Mouse (Mus musculus) MEL (cell line): ENCODE results near the gene Rbfox2. TPM values are rescaled to one million over a fixed set of nuclear protein-coding genes. Genes with fewer than 3 reads are reported as not detected.
A peak's percentile ranks its signal among the peaks of the same experiment; 100 is the strongest.

Experiments used
- DNase-seq: peaks from one replicate; pipeline ENCODE4 v3.0.0; 2011; ENCODE audit warnings: low read depth, low spot score
- H3K27ac ChIP-seq: 2 replicates; pipeline ENCODE4 v1.5.1; 2012; ENCODE audit warnings: low read depth, mild to moderate bottlenecking, control low read depth, low read length, moderate library complexity; ENCODE audit not compliant: control insufficient read depth
- H3K27me3 ChIP-seq, 2 experiments: fragments of 150-350 bp in 1 of 2; sonication (generic) in 1 of 2; 2 replicates each; pipeline ENCODE4 v1.6.1; 2012; ENCODE audit warnings: low read length in 2 of 2, mild to moderate bottlenecking in 2 of 2, improper control_type of control experiment in 1 of 2, moderate library complexity in 1 of 2; ENCODE audit not compliant: insufficient read depth in 2 of 2, control insufficient read depth in 1 of 2
- H3K36me3 ChIP-seq, 2 experiments: 2 replicates each; pipeline ENCODE4 v1.6.1; 2012 to 2014; ENCODE audit warnings: low read length in 2 of 2, improper control_type of control experiment in 1 of 2, inconsistent platforms in 1 of 2, mild to moderate bottlenecking in 1 of 2; ENCODE audit not compliant: insufficient read depth in 2 of 2, control insufficient read depth in 1 of 2
- H3K4me1 ChIP-seq, 2 experiments: fragments of 150-350 bp in 1 of 2; sonication (generic) in 1 of 2; 2 replicates each; pipeline ENCODE4 v1.6.1; 2012; ENCODE audit warnings: low read length in 2 of 2, improper control_type of control experiment in 1 of 2, mild to moderate bottlenecking in 1 of 2; ENCODE audit not compliant: insufficient read depth in 2 of 2, control insufficient read depth in 1 of 2
- H3K4me3 ChIP-seq, 2 experiments: fragments of 150-350 bp in 1 of 2; sonication (generic) in 1 of 2; 2 replicates each; pipeline ENCODE4 v1.5.1; 2012; ENCODE audit warnings: low read depth in 2 of 2, low read length in 2 of 2, mild to moderate bottlenecking in 2 of 2, moderate library complexity in 2 of 2, control low read depth in 1 of 2, improper control_type of control experiment in 1 of 2; ENCODE audit not compliant: control insufficient read depth in 1 of 2, insufficient read depth in 1 of 2
- H3K79me2 ChIP-seq: 2 replicates; pipeline ENCODE4 v1.6.1; 2012; ENCODE audit warnings: mild to moderate bottlenecking, low read length, moderate library complexity; ENCODE audit not compliant: control insufficient read depth, poor library complexity, insufficient read depth
- H3K9ac ChIP-seq: 2 replicates; pipeline ENCODE4 v1.6.1; 2012; ENCODE audit warnings: low read depth, mild to moderate bottlenecking, control low read depth, low read length, moderate library complexity; ENCODE audit not compliant: control insufficient read depth, poor library complexity, severe bottlenecking
- H3K9me3 ChIP-seq: fragments of 150-350 bp; sonication (generic); replicated peaks from 2 replicates; pipeline ENCODE4 v1.6.1; 2012; ENCODE audit warnings: mild to moderate bottlenecking, low read length, improper control_type of control experiment, moderate library complexity; ENCODE audit not compliant: insufficient read depth
- BHLHE40 ChIP-seq: IDR thresholded peaks from 2 replicates; pipeline ENCODE4 v1.6.1; 2012; ENCODE audit warnings: low read depth, mild to moderate bottlenecking, inconsistent platforms, low read length, improper control_type of control experiment, borderline replicate concordance
- CHD2 ChIP-seq: IDR thresholded peaks from 2 replicates; pipeline ENCODE4 v1.6.1; 2011; ENCODE audit warnings: low read length, improper control_type of control experiment
- CTCF ChIP-seq, 3 experiments: IDR thresholded peaks in 2 of 3; conservative IDR thresholded peaks in 1 of 3; 2 replicates each; pipeline ENCODE4 v1.5.1; 2011 to 2012; ENCODE audit warnings: low read length in 3 of 3, low read depth in 2 of 3, mild to moderate bottlenecking in 2 of 3, improper control_type of control experiment in 1 of 3, inconsistent platforms in 1 of 3, mixed read lengths in 1 of 3, moderate library complexity in 1 of 3; ENCODE audit not compliant: control insufficient read depth in 1 of 3, insufficient read depth in 1 of 3, poor library complexity in 1 of 3, severe bottlenecking in 1 of 3
- ELF1 ChIP-seq: IDR thresholded peaks from 2 replicates; pipeline ENCODE4 v1.6.1; 2014; ENCODE audit warnings: low read depth, mild to moderate bottlenecking, inconsistent platforms, low read length, improper control_type of control experiment, moderate library complexity
- EP300 ChIP-seq, 2 experiments: IDR thresholded peaks; 2 replicates each; pipeline ENCODE4 v1.6.1; 2011; ENCODE audit warnings: improper control_type of control experiment in 2 of 2, low read length in 2 of 2, low read depth in 1 of 2, mild to moderate bottlenecking in 1 of 2
- ETS1 ChIP-seq: IDR thresholded peaks from 2 replicates; pipeline ENCODE4 v1.6.1; 2012; ENCODE audit warnings: low read depth, mild to moderate bottlenecking, inconsistent platforms, low read length, improper control_type of control experiment, moderate library complexity
- GATA1 ChIP-seq: IDR thresholded peaks from 2 replicates; pipeline ENCODE4 v1.6.1; 2011; ENCODE audit warnings: low read depth, low read length, improper control_type of control experiment
- JUND ChIP-seq: IDR thresholded peaks from 2 replicates; pipeline ENCODE4 v1.6.1; 2011; ENCODE audit warnings: low read depth, mild to moderate bottlenecking, improper control_type of control experiment, low read length
- KAT2A ChIP-seq: conservative IDR thresholded peaks from 2 replicates; pipeline ENCODE4 v1.6.1; 2012; ENCODE audit warnings: low read depth, low read length, improper control_type of control experiment, inconsistent platforms
- MAFK ChIP-seq: IDR thresholded peaks from 2 replicates; pipeline ENCODE4 v1.6.1; 2011; ENCODE audit warnings: low read depth, mild to moderate bottlenecking, low read length, improper control_type of control experiment, borderline replicate concordance
- MAZ ChIP-seq: IDR thresholded peaks from 2 replicates; pipeline ENCODE4 v1.6.1; 2012; ENCODE audit warnings: low read depth, mild to moderate bottlenecking, inconsistent platforms, low read length, improper control_type of control experiment
- MEF2A ChIP-seq: IDR thresholded peaks from 2 replicates; pipeline ENCODE4 v1.6.1; 2014; ENCODE audit warnings: low read depth, mild to moderate bottlenecking, inconsistent platforms, low read length, improper control_type of control experiment; ENCODE audit not compliant: poor library complexity, insufficient replicate concordance, severe bottlenecking; ENCODE audit errors: extremely low read depth
- MXI1 ChIP-seq: IDR thresholded peaks from 2 replicates; pipeline ENCODE4 v1.6.1; 2011; ENCODE audit warnings: mild to moderate bottlenecking, low read depth, low read length, improper control_type of control experiment
- MYB ChIP-seq: IDR thresholded peaks from 2 replicates; pipeline ENCODE4 v1.6.1; 2011; ENCODE audit warnings: mild to moderate bottlenecking, low read depth, low read length, improper control_type of control experiment
- NELFE ChIP-seq: IDR thresholded peaks from 2 replicates; pipeline ENCODE4 v1.6.1; 2011; ENCODE audit warnings: low read depth, low read length, improper control_type of control experiment
- NRF1 ChIP-seq: IDR thresholded peaks from 2 replicates; pipeline ENCODE4 v1.6.1; 2014; ENCODE audit warnings: low read depth, mild to moderate bottlenecking, inconsistent platforms, low read length, improper control_type of control experiment, moderate library complexity; ENCODE audit not compliant: poor library complexity, insufficient read depth, severe bottlenecking
- POLR2A ChIP-seq, 2 experiments: IDR thresholded peaks; 2 replicates each; pipeline ENCODE4 v1.6.1; 2011 to 2012; ENCODE audit warnings: low read length in 2 of 2, mild to moderate bottlenecking in 2 of 2, control low read depth in 1 of 2, improper control_type of control experiment in 1 of 2, low read depth in 1 of 2, moderate library complexity in 1 of 2; ENCODE audit not compliant: control insufficient read depth in 1 of 2, insufficient read depth in 1 of 2, poor library complexity in 1 of 2
- POLR2AphosphoS2 ChIP-seq: IDR thresholded peaks from 2 replicates; pipeline ENCODE4 v1.6.1; 2011; ENCODE audit warnings: low read length, improper control_type of control experiment
- POLR2AphosphoS5 ChIP-seq: IDR thresholded peaks from 2 replicates; pipeline ENCODE4 v1.6.1; 2012; ENCODE audit warnings: low read depth, borderline replicate concordance, mild to moderate bottlenecking, inconsistent platforms, low read length, moderate library complexity, mixed read lengths
- RCOR1 ChIP-seq: IDR thresholded peaks from 2 replicates; pipeline ENCODE4 v1.6.1; 2012; ENCODE audit warnings: low read depth, mild to moderate bottlenecking, inconsistent platforms, low read length, improper control_type of control experiment
- SIN3A ChIP-seq: IDR thresholded peaks from 2 replicates; pipeline ENCODE4 v1.6.1; 2012; ENCODE audit warnings: low read length, improper control_type of control experiment, inconsistent platforms
- SMC3 ChIP-seq: IDR thresholded peaks from 2 replicates; pipeline ENCODE4 v1.6.1; 2011; ENCODE audit warnings: low read depth, low read length, improper control_type of control experiment
- TBP ChIP-seq: IDR thresholded peaks from 2 replicates; pipeline ENCODE4 v1.8.0; 2011; ENCODE audit warnings: low read depth, low read length, improper control_type of control experiment
- TCF12 ChIP-seq: IDR thresholded peaks from 2 replicates; pipeline ENCODE4 v1.6.1; 2014; ENCODE audit warnings: low read depth, mild to moderate bottlenecking, inconsistent platforms, low read length, improper control_type of control experiment, moderate library complexity
- UBTF ChIP-seq: IDR thresholded peaks from 2 replicates; pipeline ENCODE4 v1.6.1; 2012; ENCODE audit warnings: low read depth, mild to moderate bottlenecking, inconsistent platforms, low read length, improper control_type of control experiment, moderate library complexity, borderline replicate concordance; ENCODE audit not compliant: insufficient read depth
- USF1 ChIP-seq: IDR thresholded peaks from 2 replicates; pipeline ENCODE4 v1.6.1; 2014; ENCODE audit warnings: low read depth, mild to moderate bottlenecking, inconsistent platforms, low read length, improper control_type of control experiment, moderate library complexity
- USF2 ChIP-seq, 2 experiments: IDR thresholded peaks; 2 replicates each; pipeline ENCODE4 v1.6.1; 2011 to 2012; ENCODE audit warnings: improper control_type of control experiment in 2 of 2, low read length in 2 of 2, borderline replicate concordance in 1 of 2, inconsistent platforms in 1 of 2, low read depth in 1 of 2, mild to moderate bottlenecking in 1 of 2; ENCODE audit not compliant: insufficient read depth in 1 of 2
- ZC3H11A ChIP-seq: IDR thresholded peaks from 2 replicates; pipeline ENCODE4 v1.6.1; 2012; ENCODE audit warnings: low read depth, mild to moderate bottlenecking, inconsistent platforms, low read length, improper control_type of control experiment
- ZKSCAN1 ChIP-seq: IDR thresholded peaks from 2 replicates; pipeline ENCODE4 v1.6.1; 2012; ENCODE audit warnings: low read depth, mild to moderate bottlenecking, inconsistent platforms, low read length, improper control_type of control experiment, moderate library complexity
- ZMIZ1 ChIP-seq: IDR thresholded peaks from 2 replicates; pipeline ENCODE4 v1.6.1; 2012; ENCODE audit warnings: low read depth, mild to moderate bottlenecking, inconsistent platforms, low read length, improper control_type of control experiment, moderate library complexity
- polyA plus RNA-seq, 2 experiments: library from polyadenylated mRNA; stranded (reverse) in 1 of 2; unstranded in 1 of 2; fragments of >175 nt in 1 of 2; fragments of >200 nt in 1 of 2; gene quantifications; 2 replicates each; pipeline versions ENCODE4 v1.2.1 to v1.2.4; 2012; ENCODE audit warnings: low replicate concordance in 2 of 2, low read depth in 1 of 2; ENCODE audit not compliant: insufficient read length in 2 of 2, insufficient read depth in 1 of 2, missing spikeins in 1 of 2
- total RNA-seq: library from RNA; depleted of rRNA; stranded (reverse); fragments of 300-350 nt; gene quantifications from 2 replicates; pipeline ENCODE4 v1.2.3, GENCODE M21; 2012

Rbfox2 gene
- total and polyA plus RNA-seq, 3 experiments, result 3.4 to 6.0 TPM; not detected in 1

- Histone ChIP-seq H3K9ac (peak overlapping the region; percentile 19; the same call in 1 of the 2 replicates), H3K4me1 (peaks cover 0 to 5% of the 10 kb centered on the region in 2 experiments)
- no peak for TF ChIP-seq POLR2AphosphoS2
- peak; percentile 82; the same call in 1 of the 2 replicates for TF ChIP-seq MEF2A
- TF ChIP-seq, all 39 proteins: peak for 1
- Histone ChIP-seq H3K27me3 (no peaks in the 10 kb centered on the region), H3K36me3 (peaks cover 0 to 15% of the 10 kb centered on the region in 2 experiments; a peak in 2 of 4 replicates), H3K4me3 (no peak overlapping the region), H3K79me2 (no peaks in the 10 kb centered on the region), H3K27ac (peak overlapping the region; percentile 31), H3K9me3 (no peaks in the 10 kb centered on the region)
- DNase-seq, result peak; percentile 35
These were observed 94.0 kb downstream of the Rbfox2 start for GRCm38 (mm10) chr15:77212818-77213217.

GRCm38 (mm10) chr15:77212217-77212757 lies 94.5 kb downstream of the Rbfox2 start:
- H3K9me3 ChIP-seq, result no peaks in the 10 kb centered on the region
- H3K27me3 ChIP-seq, result no peaks in the 10 kb centered on the region
- DNase-seq, result peak; percentile 71
- peak overlapping the region; percentile 4; the same call in 1 of the 2 replicates for H3K27ac ChIP-seq
- H3K4me3 ChIP-seq, result no peak overlapping the region
- H3K79me2 ChIP-seq, result no peaks in the 10 kb centered on the region
- peaks cover 0 to 15% of the 10 kb centered on the region in 2 experiments; a peak in 2 of 4 replicates for H3K36me3 ChIP-seq
- H3K9ac ChIP-seq, result no peak overlapping the region
- peaks cover 0 to 5% of the 10 kb centered on the region in 2 experiments for H3K4me1 ChIP-seq
- TF ChIP-seq MXI1 (no peak), ZMIZ1 (no peak), BHLHE40 (no peak), USF2 (IDR thresholded peaks at IDR 0.05; ENCODE audit: borderline replicate concordance in 1 of 2, insufficient read depth in 1 of 2, low read depth in 1 of 2, low read length in 2 of 2) (no peak), GATA1 (peak; percentile 69; the same call in 1 of the 2 replicates), NRF1 (no peak), ETS1 (0 out of 2 replicates have a peak, but pooled peaks have one; percentile 19), JUND (no peak), NELFE (no peak), TCF12 (peak; percentile 25; the same call in 1 of the 2 replicates), CTCF (IDR thresholded peaks at IDR 0.05 in 2 of 3, conservative IDR thresholded peaks at IDR 0.05 in 1 of 3; ENCODE audit: control insufficient read depth in 1 of 3, insufficient read depth in 1 of 3, low read depth in 2 of 3, low read length in 3 of 3, poor library complexity in 1 of 3, severe bottlenecking in 1 of 3) (no peak), POLR2AphosphoS2 (no peak), KAT2A (no peak), USF1 (no peak), POLR2AphosphoS5 (no peak), MEF2A (no peak), POLR2A (IDR thresholded peaks at IDR 0.05; ENCODE audit: control insufficient read depth in 1 of 2, insufficient read depth in 1 of 2, low read depth in 1 of 2, low read length in 2 of 2, poor library complexity in 1 of 2) (no peak), MYB (no peak), MAZ (no peak), SMC3 (no peak), UBTF (no peak), TBP (no peak), RCOR1 (peak; percentile 51; the same call in 1 of the 2 replicates), MAFK (no peak), ZC3H11A (no peak), SIN3A (0 out of 2 replicates have a peak, but pooled peaks have one; percentile 35), ZKSCAN1 (no peak), EP300 (IDR thresholded peaks at IDR 0.05; ENCODE audit: low read depth in 1 of 2, low read length in 2 of 2) (peak; percentile 20 to 36; a peak in 1 of 4 replicates), CHD2 (no peak), ELF1 (no peak)
